Mouse (Mus musculus) spleen, postnatal 4 days (tissue): ENCODE measurements around the gene Hist2h2ab.
"Not testable (repeated sequence)": the region's sequence is repeated elsewhere in the genome, so short reads cannot be mapped to it uniquely, and the experiment has no call there.

Experiments used
- DNase-seq, 2 experiments: peaks; one replicate each; pipeline ENCODE4 v3.0.0; 2022; ENCODE audit warnings: low spot score in 2 of 2

Gene Hist2h2ab

GRCm38 (mm10) chr3:96237904-96238511 is 18.3 kb downstream of the Hist2h2ab start:
- DNase-seq: peak; percentile 51 to 74

- DNase-seq: peak; percentile 73 to 89
Observed at GRCm38 (mm10) chr3:96238954-96239793, 19.5 kb downstream of the Hist2h2ab start, which contains the start of gene Hist2h3c2. Hist2h3c2 (minus strand) TSS chr3:96239127.

- DNase-seq: peak; percentile 99
Observed at GRCm38 (mm10) chr3:96239949-96240798, 20.5 kb downstream of the Hist2h2ab start, which contains the start of gene Hist2h2aa2. Hist2h2aa2 (minus strand) TSS chr3:96240276.

- no peak for DNase-seq
Observed at GRCm38 (mm10) chr3:96240799-96241197, 21.1 kb downstream of the Hist2h2ab start.

- no peak for DNase-seq
Observed at GRCm38 (mm10) chr3:96243921-96244572, 24.4 kb downstream of the Hist2h2ab start.

- DNase-seq: peak; percentile 89 to 92
Observed at GRCm38 (mm10) chr3:96245003-96245886, 25.6 kb downstream of the Hist2h2ab start, which contains the start of gene Hist2h2aa1. Hist2h2aa1 (plus strand) TSS chr3:96245497.

GRCm38 (mm10) chr3:96246018-96246417 is 26.4 kb downstream of the Hist2h2ab start:
- DNase-seq: peak in 1 of 2 experiments; percentile 39

GRCm38 (mm10) chr3:96246427-96246856 is 26.8 kb downstream of the Hist2h2ab start, which contains the start of gene Hist2h3c1:
Hist2h3c1 (plus strand) TSS chr3:96246685.
- DNase-seq: not testable (repeated sequence)

- DNase-seq: no peak
Observed at GRCm38 (mm10) chr3:96247356-96248140, 27.9 kb downstream of the Hist2h2ab start.

- DNase-seq: no peak
Observed at GRCm38 (mm10) chr3:96248141-96249033, 28.7 kb downstream of the Hist2h2ab start.

GRCm38 (mm10) chr3:96249034-96249345 is 29.3 kb downstream of the Hist2h2ab start:
- peak in 1 of 2 experiments; percentile 68 for DNase-seq

- no peak for DNase-seq
Observed at GRCm38 (mm10) chr3:96250890-96251289, 31.2 kb downstream of the Hist2h2ab start.

- DNase-seq: no peak
Observed at GRCm38 (mm10) chr3:96251787-96252186, 32.1 kb downstream of the Hist2h2ab start.

- DNase-seq: peak in 1 of 2 experiments; percentile 64
Observed at GRCm38 (mm10) chr3:96254683-96255355, 35.2 kb downstream of the Hist2h2ab start.

- DNase-seq: no peak
Observed at GRCm38 (mm10) chr3:96255926-96256593, 36.4 kb downstream of the Hist2h2ab start.

- DNase-seq: no peak
Observed at GRCm38 (mm10) chr3:96257190-96257589, 37.5 kb downstream of the Hist2h2ab start.

- no peak for DNase-seq
Observed at GRCm38 (mm10) chr3:96260220-96260619, 40.6 kb downstream of the Hist2h2ab start.
